Mouse (Mus musculus) embryonic facial prominence, embryonic 12.5 days (tissue): ENCODE results near the gene Creb5. TPM values are rescaled to one million over a fixed set of nuclear protein-coding genes. Genes with fewer than 3 reads are reported as not detected.

Source experiments
- ATAC-seq: fragments of 200-750 bp; cut with Nextera tagmentation; 2 replicates; pipeline ENCODE4 v1.8.0; 2017; ENCODE audit not compliant: insufficient number of reproducible peaks, insufficient read depth, low FRiP score, low TSS enrichment
- H3K27ac ChIP-seq: fragments of 300-500 bp; sonication (generic); 2 replicates; pipeline ENCODE4 v1.5.1; 2016; ENCODE audit warnings: mild to moderate bottlenecking
- H3K27me3 ChIP-seq: fragments of 300-500 bp; sonication (generic); 2 replicates; pipeline ENCODE4 v1.6.1; 2016; ENCODE audit warnings: mild to moderate bottlenecking, moderate library complexity
- H3K36me3 ChIP-seq: fragments of 300-500 bp; sonication (generic); 2 replicates; pipeline ENCODE4 v1.6.1; 2016; ENCODE audit warnings: mild to moderate bottlenecking
- H3K4me1 ChIP-seq: fragments of 300-500 bp; sonication (generic); 2 replicates; pipeline ENCODE4 v1.6.1; 2016
- H3K4me2 ChIP-seq: fragments of 300-500 bp; sonication (generic); replicated peaks from 2 replicates; pipeline ENCODE4 v1.6.1; 2016; ENCODE audit warnings: mild to moderate bottlenecking, moderate library complexity
- H3K4me3 ChIP-seq: fragments of 300-500 bp; sonication (generic); 2 replicates; pipeline ENCODE4 v1.5.1; 2016; ENCODE audit warnings: mild to moderate bottlenecking
- H3K9ac ChIP-seq: fragments of 300-500 bp; sonication (generic); 2 replicates; pipeline ENCODE4 v1.6.1; 2016; ENCODE audit warnings: mild to moderate bottlenecking, moderate library complexity
- H3K9me3 ChIP-seq: fragments of 300-500 bp; sonication (generic); 2 replicates; pipeline ENCODE4 v1.6.1; 2016; ENCODE audit warnings: mild to moderate bottlenecking, moderate library complexity
- WGBS: fragments of 180-500 bp; shearing (Covaris S2); methylation state at CpG from one replicate; pipeline ENCODE4 v1.1.7; 2016; 5-methylcytosine and 5-hydroxymethylcytosine counted together
- polyA plus RNA-seq: library from polyadenylated mRNA; unstranded; fragments of >200 nt; fragmentation: Nextera tagmentation; extraction: Ambion mirVana; gene quantifications from 2 replicates; pipeline ENCODE4 v1.2.1, GENCODE M21; 2016

Gene Creb5
- polyA plus RNA-seq, 1 experiment from 2014 or later: 30.3 TPM

GRCm38 (mm10) chr6:53469204-53469603, 182.1 kb downstream of the Creb5 start:
- no peak overlapping the region for H3K4me2 ChIP-seq
- no peak overlapping the region for H3K4me3 ChIP-seq
- H3K27me3 ChIP-seq: no peaks in the 10 kb centered on the region; the same call in 1 of the 2 replicates
- no peak; the same call in 1 of the 2 replicates for ATAC-seq
- H3K9me3 ChIP-seq: no peaks in the 10 kb centered on the region
- 14% methylated on average over 4 of the region's 4 CpGs for WGBS
- peaks cover 34% of the 10 kb centered on the region for H3K4me1 ChIP-seq
- no peak overlapping the region for H3K9ac ChIP-seq
- no peaks in the 10 kb centered on the region for H3K36me3 ChIP-seq
- H3K27ac ChIP-seq: no peak overlapping the region

DNA sequence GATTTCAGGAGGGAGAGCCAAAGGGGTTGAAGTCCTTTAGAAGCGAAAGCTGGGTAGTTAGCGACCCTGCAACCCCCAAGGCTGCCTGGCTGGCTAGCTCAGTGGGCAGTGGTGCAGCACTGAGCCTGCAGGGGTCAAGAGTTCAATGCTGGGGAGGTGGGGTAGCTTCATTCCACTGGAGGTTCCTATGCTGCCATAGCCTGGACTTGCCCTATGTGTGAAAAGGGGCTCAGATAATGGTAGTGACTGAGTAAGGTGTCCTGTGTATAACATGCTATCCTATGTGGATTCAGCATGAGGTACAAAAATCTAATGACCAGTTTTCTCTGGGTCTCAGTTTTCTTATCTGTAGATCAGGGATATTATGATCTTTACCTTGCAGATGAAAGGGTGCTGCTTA, 182.6 kb downstream of the Creb5 start:
- Histone ChIP-seq H3K9me3 (no peaks in the 10 kb centered on the region), H3K36me3 (no peaks in the 10 kb centered on the region), H3K27me3 (no peaks in the 10 kb centered on the region; the same call in 1 of the 2 replicates), H3K9ac (no peak overlapping the region), H3K4me2 (no peak overlapping the region), H3K4me3 (no peak overlapping the region), H3K4me1 (peaks cover 34% of the 10 kb centered on the region), H3K27ac (peak overlapping the region; percentile 79)
- ATAC-seq: 0 out of 2 replicates have a peak, but pooled peaks have one; percentile 71
- WGBS: 30% methylated on average over 2 of the region's 2 CpGs

- no peak overlapping the region for H3K4me3 ChIP-seq
- ATAC-seq: no peak
- no peak overlapping the region for H3K4me2 ChIP-seq
- no peaks in the 10 kb centered on the region for H3K36me3 ChIP-seq
- peaks cover 34% of the 10 kb centered on the region for H3K4me1 ChIP-seq
- H3K27ac ChIP-seq: peak overlapping the region; percentile 51; the same call in 1 of the 2 replicates
- no peak overlapping the region for H3K9ac ChIP-seq
- 56% methylated on average over 8 of the region's 8 CpGs for WGBS
- no peaks in the 10 kb centered on the region; the same call in 1 of the 2 replicates for H3K27me3 ChIP-seq
- no peaks in the 10 kb centered on the region for H3K9me3 ChIP-seq
These were observed 183.5 kb downstream of the Creb5 start for GRCm38 (mm10) chr6:53470559-53470958.

GRCm38 (mm10) chr6:53470999-53471591, 184.0 kb downstream of the Creb5 start:
- Histone ChIP-seq H3K36me3 (no peaks in the 10 kb centered on the region), H3K9ac (no peak overlapping the region), H3K4me1 (peaks cover 34% of the 10 kb centered on the region), H3K27ac (peak overlapping the region; percentile 65), H3K4me2 (no peak overlapping the region), H3K9me3 (no peaks in the 10 kb centered on the region), H3K4me3 (no peak overlapping the region), H3K27me3 (no peaks in the 10 kb centered on the region; the same call in 1 of the 2 replicates)
- ATAC-seq: no peak
- WGBS: 33% methylated on average over 9 of the region's 9 CpGs

- 32% methylated on average over 7 of the region's 7 CpGs for WGBS
- Histone ChIP-seq H3K4me3 (no peak overlapping the region), H3K36me3 (no peaks in the 10 kb centered on the region), H3K4me2 (no peak overlapping the region), H3K4me1 (peaks cover 34% of the 10 kb centered on the region), H3K9me3 (no peaks in the 10 kb centered on the region), H3K9ac (no peak overlapping the region), H3K27me3 (no peaks in the 10 kb centered on the region), H3K27ac (no peak overlapping the region)
- no peak for ATAC-seq
These were observed 185.7 kb downstream of the Creb5 start for GRCm38 (mm10) chr6:53472751-53473150.

GRCm38 (mm10) chr6:53477501-53477900, 190.4 kb downstream of the Creb5 start:
- 92% methylated on average over 5 of the region's 5 CpGs for WGBS
- Histone ChIP-seq H3K4me3 (no peak overlapping the region), H3K4me2 (no peak overlapping the region), H3K9ac (no peak overlapping the region), H3K27me3 (no peaks in the 10 kb centered on the region), H3K9me3 (no peaks in the 10 kb centered on the region), H3K27ac (no peak overlapping the region), H3K4me1 (0 out of 2 replicates have a peak, but pooled peaks cover 11% of the 10 kb centered on the region), H3K36me3 (no peaks in the 10 kb centered on the region)
- ATAC-seq: no peak

GRCm38 (mm10) chr6:53490917-53491316, 203.8 kb downstream of the Creb5 start:
- WGBS: 94% methylated on average over 6 of the region's 6 CpGs
- no peaks in the 10 kb centered on the region for H3K9me3 ChIP-seq
- H3K4me1 ChIP-seq: 0 out of 2 replicates have a peak, but pooled peaks cover 10% of the 10 kb centered on the region
- no peak overlapping the region for H3K9ac ChIP-seq
- no peaks in the 10 kb centered on the region for H3K27me3 ChIP-seq
- H3K36me3 ChIP-seq: no peaks in the 10 kb centered on the region
- no peak overlapping the region for H3K27ac ChIP-seq
- no peak overlapping the region for H3K4me3 ChIP-seq
- H3K4me2 ChIP-seq: no peak overlapping the region
- no peak for ATAC-seq

DNA sequence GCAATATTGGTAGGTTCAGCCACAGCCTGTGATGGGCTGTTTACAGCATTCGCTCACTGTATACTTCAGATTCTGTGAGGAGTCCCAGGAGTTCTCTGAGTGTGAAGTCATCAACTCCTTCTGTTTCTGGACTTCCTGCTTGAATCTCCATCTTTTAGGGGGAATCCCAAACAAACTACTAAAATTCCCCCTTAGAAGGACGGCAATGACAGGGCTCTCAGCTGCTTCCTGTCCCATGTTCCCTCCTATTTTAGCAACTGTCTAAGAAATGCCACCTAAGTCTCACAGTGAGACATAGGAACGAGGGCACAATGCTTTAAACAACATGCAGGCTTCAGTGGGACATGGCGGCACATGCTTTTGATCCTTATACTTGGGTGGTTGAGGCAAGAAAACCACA, 204.3 kb downstream of the Creb5 start:
- Histone ChIP-seq H3K4me2 (no peak overlapping the region), H3K4me3 (no peak overlapping the region), H3K27me3 (no peaks in the 10 kb centered on the region), H3K9ac (no peak overlapping the region), H3K9me3 (no peaks in the 10 kb centered on the region), H3K36me3 (no peaks in the 10 kb centered on the region), H3K4me1 (0 out of 2 replicates have a peak, but pooled peaks cover 10% of the 10 kb centered on the region), H3K27ac (no peak overlapping the region)
- WGBS: 89% methylated on average over 4 of the region's 4 CpGs
- no peak for ATAC-seq

- no peak overlapping the region for H3K4me2 ChIP-seq
- H3K27ac ChIP-seq: no peak overlapping the region
- ATAC-seq: no peak
- no peaks in the 10 kb centered on the region for H3K27me3 ChIP-seq
- no peak overlapping the region for H3K4me3 ChIP-seq
- 61% methylated on average over 5 of the region's 5 CpGs for WGBS
- no peaks in the 10 kb centered on the region for H3K9me3 ChIP-seq
- no peak overlapping the region for H3K9ac ChIP-seq
- H3K36me3 ChIP-seq: no peaks in the 10 kb centered on the region
- H3K4me1 ChIP-seq: 0 out of 2 replicates have a peak, but pooled peaks cover 16% of the 10 kb centered on the region
These were observed 206.8 kb downstream of the Creb5 start for GRCm38 (mm10) chr6:53493864-53494263.

DNA sequence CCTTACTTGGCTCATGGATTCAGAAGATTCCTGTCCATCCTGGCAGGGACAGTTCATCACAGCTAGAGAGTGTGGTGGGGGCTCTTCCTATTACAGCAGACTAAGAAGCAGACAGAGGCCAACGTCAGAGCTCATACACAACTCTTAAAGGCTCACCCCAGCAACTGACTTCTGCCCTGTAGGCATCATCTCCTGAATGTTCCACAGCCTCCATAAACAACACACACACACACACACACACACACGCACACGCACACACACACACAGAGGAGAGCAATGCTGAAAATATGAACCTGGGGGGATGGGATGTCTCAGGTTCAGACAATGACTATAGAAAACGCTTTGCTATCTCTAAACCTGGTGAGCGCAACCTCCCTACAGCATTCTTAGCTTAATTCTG, 208.6 kb downstream of the Creb5 start:
- no peak overlapping the region for H3K27ac ChIP-seq
- 81% methylated on average over 5 of the region's 5 CpGs for WGBS
- ATAC-seq: no peak

DNA sequence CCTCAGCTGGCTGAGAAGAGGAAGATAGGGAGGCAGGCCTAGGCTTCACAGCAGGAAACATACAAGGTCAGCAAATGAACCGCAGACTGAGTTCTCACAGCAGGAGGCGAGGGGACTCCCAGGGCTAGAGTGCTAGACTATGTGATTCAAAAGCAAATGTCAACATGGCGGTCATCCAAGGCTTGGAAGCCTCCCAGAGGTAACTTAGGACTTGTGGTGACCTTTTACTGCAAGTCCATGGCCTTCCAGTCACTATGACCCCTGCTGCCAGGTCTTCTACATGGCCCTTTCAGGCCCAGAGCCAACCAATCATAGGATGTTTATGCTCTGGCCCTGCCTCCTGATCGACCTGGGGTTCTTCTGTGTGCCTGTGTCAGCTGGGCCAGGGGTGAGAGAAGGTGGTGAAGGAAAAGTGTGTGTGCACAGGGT, 209.3 kb downstream of the Creb5 start:
- Histone ChIP-seq H3K4me1 (0 out of 2 replicates have a peak, but pooled peaks cover 16% of the 10 kb centered on the region), H3K9ac (no peak overlapping the region), H3K36me3 (no peaks in the 10 kb centered on the region), H3K4me2 (no peak overlapping the region), H3K4me3 (no peak overlapping the region), H3K27ac (no peak overlapping the region), H3K27me3 (no peaks in the 10 kb centered on the region), H3K9me3 (no peaks in the 10 kb centered on the region)
- no peak for ATAC-seq
- WGBS: 83% methylated on average over 4 of the region's 4 CpGs

More for the DNA sequence above, 208.6 kb downstream of the Creb5 start:
- Histone ChIP-seq H3K9ac (no peak overlapping the region), H3K4me1 (0 out of 2 replicates have a peak, but pooled peaks cover 16% of the 10 kb centered on the region), H3K36me3 (no peaks in the 10 kb centered on the region), H3K4me3 (no peak overlapping the region), H3K4me2 (no peak overlapping the region), H3K9me3 (no peaks in the 10 kb centered on the region), H3K27me3 (no peaks in the 10 kb centered on the region)

DNA sequence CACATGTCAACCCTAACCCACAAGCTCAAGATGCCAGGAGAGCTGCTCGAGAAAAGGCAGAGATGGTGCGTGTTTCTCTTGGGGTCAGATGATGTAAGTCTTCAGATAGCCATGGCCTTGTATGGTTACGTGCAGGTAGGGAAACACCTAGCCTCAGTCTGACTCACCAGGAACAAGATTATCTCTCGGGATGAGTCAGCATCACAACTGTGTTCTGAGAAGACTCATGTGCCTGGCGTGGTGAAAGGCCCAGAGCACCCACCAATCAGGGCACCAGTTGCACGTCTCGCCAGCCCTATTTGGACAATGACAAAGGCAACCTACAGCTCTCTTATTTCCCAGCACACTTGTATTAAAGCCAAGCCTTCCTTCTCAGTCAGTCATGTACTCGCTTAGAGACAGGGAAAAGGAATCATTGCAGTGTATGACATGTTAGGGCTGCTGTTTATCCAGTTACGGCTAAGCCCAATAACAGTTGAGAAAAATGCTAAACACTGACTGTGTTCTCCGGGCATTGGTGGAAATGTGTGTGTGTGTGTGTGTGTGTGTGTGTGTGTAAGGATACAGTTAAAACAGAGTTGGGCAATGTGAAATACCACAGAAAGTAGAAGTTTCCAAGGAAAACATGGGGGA, 210.9 kb downstream of the Creb5 start:
- no peak overlapping the region for H3K4me2 ChIP-seq
- H3K36me3 ChIP-seq: no peaks in the 10 kb centered on the region
- H3K27ac ChIP-seq: no peak overlapping the region
- no peaks in the 10 kb centered on the region for H3K9me3 ChIP-seq
- H3K4me1 ChIP-seq: 0 out of 2 replicates have a peak, but pooled peaks cover 16% of the 10 kb centered on the region
- 91% methylated on average over 10 of the region's 10 CpGs for WGBS
- H3K9ac ChIP-seq: no peak overlapping the region
- H3K27me3 ChIP-seq: no peaks in the 10 kb centered on the region
- H3K4me3 ChIP-seq: no peak overlapping the region
- ATAC-seq: no peak
